In genomic region chr1:58712076-58713061, GRCm38 (mm10) we compare ENCODE assay signal across 8 mouse cellular contexts. TPM values are rescaled to one million over a fixed set of nuclear protein-coding genes. Genes with fewer than 3 reads are reported as not detected.
A peak's percentile ranks its signal among the peaks of the same experiment; 100 is the strongest.
DNase-seq lines count a peak whose midpoint lies in the region; ATAC-seq lines count a peak whose summit lies in the region.

No protein-coding gene starts in this region.

- no peaks in the 10 kb centered on the region for H3K27me3 ChIP-seq in heart, embryonic 10.5 days (ENCODE audit: insufficient read depth, poor library complexity, severe bottlenecking)
- H3K27me3 ChIP-seq in kidney, embryonic 14.5 days (ENCODE audit: control insufficient read depth, insufficient read depth, low read length): no peaks in the 10 kb centered on the region

- ATAC-seq in kidney, embryonic 14.5 days (ENCODE audit: low FRiP score, low TSS enrichment): peak; percentile 83

- DNase-seq in 416B (ENCODE audit: low read depth) (peak; percentile 96), MEL-GATA-1-ER (ENCODE audit: extremely low read depth, low read depth) (peak; percentile 98)
- DNase-seq in embryo, embryonic 10.5 days (ENCODE audit: low spot score): peak; percentile 80
- peak; percentile 89 for DNase-seq in heart, embryonic 10.5 days (ENCODE audit: low spot score)
- DNase-seq in lung, postnatal 25 days (ENCODE audit: low spot score): peak; percentile 86
- DNase-seq in spleen, postnatal 10 days (ENCODE audit: low spot score in 2 of 2): peak; percentile 46 to 59
- no peak for DNase-seq in left cerebral cortex, postnatal 36 days (ENCODE audit: low spot score in 2 of 2)

- peaks cover 11% of the 10 kb centered on the region; the same call in 1 of the 2 replicates for H3K4me1 ChIP-seq in heart, embryonic 10.5 days
- H3K4me1 ChIP-seq in kidney, embryonic 14.5 days (ENCODE audit: control insufficient read depth, insufficient read depth, low read length): peaks cover 10% of the 10 kb centered on the region; the same call in 1 of the 2 replicates

- H3K4me2 ChIP-seq in kidney, embryonic 14.5 days (replicated peaks; ENCODE audit: low read depth, low read length): peak overlapping the region; percentile 58

- peaks cover 15% of the 10 kb centered on the region for H3K36me3 ChIP-seq in heart, embryonic 10.5 days
- peaks cover 6% of the 10 kb centered on the region; the same call in 1 of the 2 replicates for H3K36me3 ChIP-seq in kidney, embryonic 14.5 days (ENCODE audit: control insufficient read depth, insufficient read depth, low read length)

- H3K9ac ChIP-seq in kidney, embryonic 14.5 days (ENCODE audit: low read depth, low read length): peak overlapping the region; percentile 86

- intact Hi-C loops in left cerebral cortex, postnatal 36 days (cut with DNase I): loop anchor here (2.0 kb wide), 1 partner anchor 60 kb away; no protein-coding TSS in a partner anchor

- 3% methylated on average over 13 of the region's 17 CpGs for WGBS in heart, embryonic 10.5 days
- WGBS in kidney, embryonic 14.5 days: 6% methylated on average over 13 of the region's 17 CpGs

- H3K27ac ChIP-seq in heart, embryonic 10.5 days: peak overlapping the region; percentile 98
- peak overlapping the region; percentile 100 for H3K27ac ChIP-seq in kidney, embryonic 14.5 days (ENCODE audit: low read depth, low read length)

- H3K4me3 ChIP-seq in heart, embryonic 10.5 days: peak overlapping the region; percentile 78
- peak overlapping the region; percentile 51 for H3K4me3 ChIP-seq in kidney, embryonic 14.5 days (ENCODE audit: low read length)

- H3K9me3 ChIP-seq in heart, embryonic 10.5 days: no peaks in the 10 kb centered on the region
- H3K9me3 ChIP-seq in kidney, embryonic 14.5 days (ENCODE audit: control insufficient read depth, low read length): no peaks in the 10 kb centered on the region

RNA-seq across cellular contexts. Expression of gene Cflar, which starts 1.1 kb away (rescaled TPM):
- polyA plus RNA-seq in heart, embryonic 10.5 days (2016; fragmentation: Nextera tagmentation; extraction: Ambion mirVana): 31.5 and 31.6 TPM in 2 replicates
- 34.0 and 39.6 TPM in 2 replicates for polyA plus RNA-seq in kidney, embryonic 14.5 days (2014; fragmentation: Nextera tagmentation; extraction: Ambion mirVana)
- total RNA-seq in left cerebral cortex, postnatal 36 days (2021): 10 to 100 TPM; 24.0 to 34.6 TPM

RNA-seq across cellular contexts. Expression of gene Als2cr12, which starts 16.6 kb away (rescaled TPM):
- not detected in 2 replicates for polyA plus RNA-seq in heart, embryonic 10.5 days (2016; fragmentation: Nextera tagmentation; extraction: Ambion mirVana)
- not detected in 2 replicates for polyA plus RNA-seq in kidney, embryonic 14.5 days (2014; fragmentation: Nextera tagmentation; extraction: Ambion mirVana)
- total RNA-seq in left cerebral cortex, postnatal 36 days (2021): not detected

Comparison
In these comparisons a context has a peak if more than half of its experiments do, and no peak if none do; other contexts are left out.
1. DNase-seq: peak in 416B (single experiment), MEL-GATA-1-ER (single experiment), embryo, embryonic 10.5 days (single experiment), heart, embryonic 10.5 days (single experiment), lung, postnatal 25 days (single experiment) and spleen, postnatal 10 days (2 of 2); none in left cerebral cortex, postnatal 36 days (0 of 2).